ENCODE assay signal across 7 mouse cellular contexts in the genomic region with DNA sequence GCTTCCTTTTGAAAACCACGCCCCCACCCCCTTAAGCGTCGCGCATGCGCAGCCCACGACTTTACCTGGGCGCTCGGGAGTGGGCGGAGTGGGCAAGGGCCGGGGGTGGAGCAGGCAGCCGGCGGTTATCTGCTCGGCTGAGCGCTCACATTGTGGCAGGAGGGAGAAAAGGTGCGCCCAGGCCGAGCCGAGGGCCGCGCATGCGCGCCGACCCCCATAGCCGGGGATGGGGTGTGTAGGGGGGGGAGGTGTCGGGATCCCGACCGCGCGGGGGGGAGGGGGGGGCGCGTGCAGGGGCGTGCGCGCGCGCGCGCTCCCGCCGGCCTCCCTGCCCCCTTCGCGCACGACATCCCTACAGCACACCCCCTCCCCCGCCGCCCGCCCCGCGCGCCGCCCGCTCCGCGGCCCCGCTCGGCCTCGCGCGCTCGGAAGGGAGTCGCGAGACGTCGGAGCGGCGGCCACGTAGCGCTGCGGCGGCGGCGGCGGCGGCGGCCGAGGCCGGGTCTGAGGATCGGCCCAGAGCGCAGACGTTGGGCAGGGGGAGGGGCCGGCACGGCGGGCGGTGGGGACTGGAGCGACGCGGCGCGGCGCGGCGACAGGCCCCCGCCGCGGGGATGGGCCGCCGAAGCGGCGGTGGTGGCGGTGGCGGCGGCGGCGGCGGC. TPM values are rescaled to one million over a fixed set of nuclear protein-coding genes. Genes with fewer than 3 reads are reported as not detected.
DNase-seq lines count a peak whose midpoint lies in the region; ATAC-seq lines count a peak whose summit lies in the region.

A gene (plus strand): TSS at position 111 of the 662 bp plus-strand sequence.

- WGBS in intestine, embryonic 16.5 days, result under 1% methylated on average over 40 of the region's 103 CpGs
- 2% methylated on average over 82 of the region's 103 CpGs for WGBS in limb, embryonic 10.5 days
- under 1% methylated on average over 22 of the region's 103 CpGs for WGBS in midbrain, embryonic 13.5 days

- no peaks in the 10 kb centered on the region for H3K27me3 ChIP-seq in intestine, embryonic 16.5 days (replicated peaks; ENCODE audit: control insufficient read depth, insufficient read depth, low read length)
- no peaks in the 10 kb centered on the region for H3K27me3 ChIP-seq in limb, embryonic 10.5 days (ENCODE audit: low read depth, poor library complexity, severe bottlenecking)
- H3K27me3 ChIP-seq in midbrain, embryonic 13.5 days, result no peaks in the 10 kb centered on the region

- peak; percentile 92 for ATAC-seq in intestine, embryonic 16.5 days
- peak; percentile 89 for ATAC-seq in midbrain, embryonic 13.5 days

- H3K27ac ChIP-seq in intestine, embryonic 16.5 days (ENCODE audit: low read length), result peak within 1 kb of the TSS; percentile 98
- peak within 1 kb of the TSS; percentile 99 for H3K27ac ChIP-seq in limb, embryonic 10.5 days
- peak within 1 kb of the TSS; percentile 98 for H3K27ac ChIP-seq in midbrain, embryonic 13.5 days

- peaks cover 27% of the 10 kb centered on the region for H3K4me1 ChIP-seq in intestine, embryonic 16.5 days (ENCODE audit: control insufficient read depth, insufficient read depth, low read length)
- H3K4me1 ChIP-seq in limb, embryonic 10.5 days, result peaks cover 39% of the 10 kb centered on the region
- H3K4me1 ChIP-seq in midbrain, embryonic 13.5 days (replicated peaks), result peaks cover 36% of the 10 kb centered on the region

- peak; percentile 84 for DNase-seq in adrenal gland, adult 8-10 months
- peak; percentile 89 for DNase-seq in embryo, embryonic 11.5 days (ENCODE audit: low read depth, low spot score)
- DNase-seq in gastrocnemius, postnatal 4 days (ENCODE audit: low spot score in 2 of 2), result peak; percentile 64 to 74
- DNase-seq in limb, embryonic 10.5 days (ENCODE audit: low spot score), result peak; percentile 96
- DNase-seq in spleen, adult 12 weeks (ENCODE audit: low spot score), result peak; percentile 81

- H3K4me2 ChIP-seq in intestine, embryonic 16.5 days (ENCODE audit: low read depth, low read length), result peak within 1 kb of the TSS; percentile 94
- peak within 1 kb of the TSS; percentile 88 for H3K4me2 ChIP-seq in midbrain, embryonic 13.5 days (replicated peaks)

- H3K9ac ChIP-seq in intestine, embryonic 16.5 days (ENCODE audit: low read depth, low read length), result peak within 1 kb of the TSS; percentile 96
- peak within 1 kb of the TSS; percentile 98 for H3K9ac ChIP-seq in midbrain, embryonic 13.5 days (replicated peaks)

- peak within 1 kb of the TSS; percentile 96 for H3K4me3 ChIP-seq in intestine, embryonic 16.5 days (ENCODE audit: low read length)
- peak within 1 kb of the TSS; percentile 81 for H3K4me3 ChIP-seq in limb, embryonic 10.5 days
- H3K4me3 ChIP-seq in midbrain, embryonic 13.5 days (replicated peaks), result peak within 1 kb of the TSS; percentile 95

- H3K9me3 ChIP-seq in intestine, embryonic 16.5 days (ENCODE audit: control insufficient read depth, low read length), result no peaks in the 10 kb centered on the region
- H3K9me3 ChIP-seq in limb, embryonic 10.5 days (replicated peaks), result no peaks in the 10 kb centered on the region
- H3K9me3 ChIP-seq in midbrain, embryonic 13.5 days, result no peaks in the 10 kb centered on the region

- no peaks in the 10 kb centered on the region for H3K36me3 ChIP-seq in intestine, embryonic 16.5 days (ENCODE audit: control insufficient read depth, insufficient read depth, low read length)
- no peaks in the 10 kb centered on the region for H3K36me3 ChIP-seq in limb, embryonic 10.5 days
- no peaks in the 10 kb centered on the region for H3K36me3 ChIP-seq in midbrain, embryonic 13.5 days

RNA-seq across cellular contexts. Expression of the gene that starts here (rescaled TPM):
- 10 to 100 TPM; 44.7 to 57.9 (median 51.7) TPM for total RNA-seq in adrenal gland, adult 8-10 months (2022)
- total RNA-seq in gastrocnemius, postnatal 4 days (2021), result 10 to 100 TPM; 49.2 to 53.4 TPM
- polyA plus RNA-seq in intestine, embryonic 16.5 days (2015; fragmentation: Nextera tagmentation; extraction: Ambion mirVana), result 14.7 and 16.8 TPM in 2 replicates
- polyA plus RNA-seq in limb, embryonic 10.5 days (2016; fragmentation: Nextera tagmentation; extraction: Ambion mirVana), result 18.0 and 21.5 TPM in 2 replicates
- polyA plus RNA-seq in midbrain, embryonic 13.5 days (2015; fragmentation: Nextera tagmentation; extraction: Ambion mirVana), result 29.0 and 32.1 TPM in 2 replicates

Comparison
In these comparisons a context has a peak if more than half of its experiments do, and no peak if none do; other contexts are left out.
1. Peak in every context shown above with its lines: DNase-seq, ATAC-seq, H3K4me3 ChIP-seq and H3K27ac ChIP-seq.